ENCODE assay signal across 8 mouse cellular contexts in genomic region chr3:52196047-52196935, GRCm38 (mm10).
DNase-seq lines count a peak whose midpoint lies in the region; ATAC-seq and TF ChIP-seq lines count a peak whose summit lies in the region.

No protein-coding gene starts in this region.

- peak; percentile 71 for TF ChIP-seq RAD21 in CH12.LX (IDR thresholded peaks at IDR 0.05; ENCODE audit: low read depth, low read length)

- TF ChIP-seq CTCF in CH12.LX (conservative IDR thresholded peaks at IDR 0.05 in 1 of 2, IDR thresholded peaks at IDR 0.05 in 1 of 2; ENCODE audit: low read depth in 2 of 2, low read length in 2 of 2), result peak; percentile 48 to 74
- TF ChIP-seq CTCF in lung, adult 2 months (IDR thresholded peaks at IDR 0.05; ENCODE audit: insufficient read depth, low read length), result peak; percentile 89
- peak; percentile 94 for TF ChIP-seq CTCF in testis, adult 2 months (IDR thresholded peaks at IDR 0.05; ENCODE audit: control insufficient read depth, insufficient read depth, insufficient replicate concordance, low read depth, low read length)

- H3K9me3 ChIP-seq in CH12.LX (replicated peaks; ENCODE audit: low read length), result no peaks in the 10 kb centered on the region
- no peaks in the 10 kb centered on the region for H3K9me3 ChIP-seq in forebrain, embryonic 11.5 days (ENCODE audit: control insufficient read depth, low read length)
- H3K9me3 ChIP-seq in neural tube, embryonic 14.5 days (ENCODE audit: control insufficient read depth, low read length), result no peaks in the 10 kb centered on the region

- dilution Hi-C loops in CH12.LX (cut with MboI; ENCODE audit: extremely low pct_ligation_motif_present, extremely low pct_unique_long_range_greater_than_20kb, low sequenced_read_pairs), result no loop called here

- H3K9ac ChIP-seq in CH12.LX (ENCODE audit: insufficient read depth, low read depth), result peak overlapping the region; percentile 67
- peak overlapping the region; percentile 79 for H3K9ac ChIP-seq in forebrain, embryonic 11.5 days (ENCODE audit: low read length)
- peak overlapping the region; percentile 72 for H3K9ac ChIP-seq in neural tube, embryonic 14.5 days (replicated peaks; ENCODE audit: low read depth, low read length)

- peak overlapping the region in 2 of 3 experiments; percentile 45 to 48 for H3K4me3 ChIP-seq in CH12.LX (replicated peaks in 1 of 3; ENCODE audit: low read depth in 2 of 3, low read length in 2 of 3, poor library complexity in 1 of 3)
- peak overlapping the region; percentile 49 for H3K4me3 ChIP-seq in brown adipose tissue, adult 24 weeks (ENCODE audit: insufficient read depth, low read depth, low read length)
- H3K4me3 ChIP-seq in forebrain, embryonic 11.5 days (ENCODE audit: low read depth, low read length), result peak overlapping the region; percentile 31
- H3K4me3 ChIP-seq in lung, adult 2 months (replicated peaks; ENCODE audit: extremely low read depth, low read depth, low read length), result peak overlapping the region; percentile 42
- peak overlapping the region; percentile 33 for H3K4me3 ChIP-seq in neural tube, embryonic 14.5 days (ENCODE audit: low read depth, low read length)
- H3K4me3 ChIP-seq in testis, adult 2 months (ENCODE audit: control insufficient read depth, low read depth, low read length), result peak overlapping the region; percentile 56

- no peak for TF ChIP-seq EP300 in CH12.LX (IDR thresholded peaks at IDR 0.05; ENCODE audit: low read length)

- peak overlapping the region; percentile 97 for H3K4me2 ChIP-seq in CH12.LX (ENCODE audit: insufficient read depth, low read depth, poor library complexity, severe bottlenecking)
- peak overlapping the region; percentile 67 for H3K4me2 ChIP-seq in forebrain, embryonic 11.5 days (ENCODE audit: low read depth, low read length, severe bottlenecking)
- peak overlapping the region; percentile 62 for H3K4me2 ChIP-seq in neural tube, embryonic 14.5 days (ENCODE audit: low read depth, low read length)

- TF ChIP-seq POLR2A in CH12.LX (IDR thresholded peaks at IDR 0.05; ENCODE audit: low read depth, low read length), result no peak
- TF ChIP-seq POLR2A in lung, adult 2 months (IDR thresholded peaks at IDR 0.05; ENCODE audit: borderline replicate concordance, extremely low read depth, low read depth, low read length), result no peak
- TF ChIP-seq POLR2A in testis, adult 2 months (IDR thresholded peaks at IDR 0.05; ENCODE audit: control insufficient read depth, low read depth, low read length), result no peak

- peaks cover 7 to 25% of the 10 kb centered on the region in 2 experiments for H3K4me1 ChIP-seq in CH12.LX (ENCODE audit: control insufficient read depth in 1 of 2, insufficient read depth in 2 of 2)
- H3K4me1 ChIP-seq in brown adipose tissue, adult 24 weeks (ENCODE audit: control insufficient read depth, insufficient read depth, insufficient read length, low read length), result peaks cover 8% of the 10 kb centered on the region; the same call in 1 of the 2 replicates
- peaks cover 9% of the 10 kb centered on the region for H3K4me1 ChIP-seq in forebrain, embryonic 11.5 days (replicated peaks; ENCODE audit: control insufficient read depth, insufficient read depth, low read length)
- peaks cover 3% of the 10 kb centered on the region; the same call in 1 of the 2 replicates for H3K4me1 ChIP-seq in lung, adult 2 months (ENCODE audit: control insufficient read depth, insufficient read depth, low read length)
- peaks cover 12% of the 10 kb centered on the region; the same call in 1 of the 2 replicates for H3K4me1 ChIP-seq in neural tube, embryonic 14.5 days (ENCODE audit: control insufficient read depth, insufficient read depth, low read length)
- H3K4me1 ChIP-seq in testis, adult 2 months (ENCODE audit: control insufficient read depth, insufficient read depth, low read length), result peaks cover 8% of the 10 kb centered on the region

- no peaks in the 10 kb centered on the region for H3K27me3 ChIP-seq in CH12.LX (replicated peaks)
- no peaks in the 10 kb centered on the region for H3K27me3 ChIP-seq in forebrain, embryonic 11.5 days (ENCODE audit: control insufficient read depth, insufficient read depth, low read length)
- no peaks in the 10 kb centered on the region for H3K27me3 ChIP-seq in neural tube, embryonic 14.5 days (ENCODE audit: control insufficient read depth, insufficient read depth, low read length)
- H3K27me3 ChIP-seq in testis, adult 2 months (ENCODE audit: control insufficient read depth, insufficient read depth, low read length), result no peaks in the 10 kb centered on the region

- no peaks in the 10 kb centered on the region for H3K36me3 ChIP-seq in CH12.LX (replicated peaks in 1 of 2; ENCODE audit: control insufficient read depth in 1 of 2, insufficient read depth in 1 of 2, low read length in 1 of 2)
- H3K36me3 ChIP-seq in forebrain, embryonic 11.5 days (ENCODE audit: control insufficient read depth, insufficient read depth, low read length), result no peaks in the 10 kb centered on the region
- H3K36me3 ChIP-seq in neural tube, embryonic 14.5 days (ENCODE audit: control insufficient read depth, insufficient read depth, low read length), result no peaks in the 10 kb centered on the region
- no peaks in the 10 kb centered on the region for H3K36me3 ChIP-seq in testis, adult 2 months (ENCODE audit: control insufficient read depth, insufficient read depth, low read length)

- ATAC-seq in forebrain, embryonic 11.5 days (replicated peaks; ENCODE audit: low FRiP score), result peak; percentile 90
- ATAC-seq in neural tube, embryonic 14.5 days (ENCODE audit: low read depth), result peak; percentile 92

- peak; percentile 67 for DNase-seq in CH12.LX (ENCODE audit: extremely low read depth)
- peak; percentile 96 for DNase-seq in forebrain, embryonic 11.5 days (ENCODE audit: low spot score)
- peak; percentile 83 to 92 for DNase-seq in heart, postnatal 10 days
- DNase-seq in kidney, postnatal 36 days, result peak; percentile 69 to 90
- DNase-seq in lung, adult 2 months, result peak; percentile 80

- intact Hi-C loops in heart, postnatal 10 days (cut with DNase I), result loop anchor here (1.0 to 5.0 kb wide), 6 partner anchors 15 to 495 kb away; partner anchors contain the start of gene Maml3

- no peak overlapping the region for H3K27ac ChIP-seq in CH12.LX (ENCODE audit: insufficient read depth, low read depth)
- no peak overlapping the region for H3K27ac ChIP-seq in brown adipose tissue, adult 24 weeks (replicated peaks; ENCODE audit: low read depth, low read length)
- H3K27ac ChIP-seq in forebrain, embryonic 11.5 days (ENCODE audit: low read depth, low read length), result peak overlapping the region; percentile 62
- H3K27ac ChIP-seq in neural tube, embryonic 14.5 days (ENCODE audit: low read depth, low read length), result peak overlapping the region; percentile 95
- H3K27ac ChIP-seq in testis, adult 2 months (ENCODE audit: control insufficient read depth, insufficient read depth, low read depth, low read length), result no peak overlapping the region

- H3K79me2 ChIP-seq in CH12.LX (replicated peaks; ENCODE audit: control insufficient read depth, extremely low read depth, insufficient read depth, poor library complexity, severe bottlenecking), result no peaks in the 10 kb centered on the region

- WGBS in forebrain, embryonic 11.5 days, result 5% methylated on average over 27 of the region's 39 CpGs
- WGBS in lung, adult 2 months, result 5% methylated on average over 36 of the region's 39 CpGs
- WGBS in neural tube, embryonic 14.5 days, result 1% methylated on average over 27 of the region's 39 CpGs

- in situ Hi-C loops in CH12.LX (cut with MboI; ENCODE audit: low pct_ligation_motif_present, low pct_unique_long_range_greater_than_20kb, low sequenced_read_pairs), result loop anchor here (5.0 kb wide), 1 partner anchor 494 kb away; no protein-coding TSS in a partner anchor

TF ChIP-seq in CH12.LX, 34 proteins besides CTCF, POLR2A, EP300 and RAD21:
- 0 out of 2 replicates have a peak, but pooled peaks have one; percentile 27 for TF ChIP-seq SIN3A (IDR thresholded peaks at IDR 0.05; ENCODE audit: low read length)
- TF ChIP-seq MAFK (IDR thresholded peaks at IDR 0.05; ENCODE audit: insufficient replicate concordance, low read length), result no peak
- no peak; the same call in 1 of the 2 replicates for TF ChIP-seq ELF1 (IDR thresholded peaks at IDR 0.05; ENCODE audit: low read depth, low read length)
- peak; percentile 66 for TF ChIP-seq SMC3 (IDR thresholded peaks at IDR 0.05; ENCODE audit: low read depth, low read length)
- peak; percentile 54; the same call in 1 of the 2 replicates for TF ChIP-seq ZNF384 (IDR thresholded peaks at IDR 0.05; ENCODE audit: low read depth, low read length)

Comparison
In these comparisons a context has a peak if more than half of its experiments do, and no peak if none do; other contexts are left out.
1. H3K27ac ChIP-seq: peak in forebrain, embryonic 11.5 days (single experiment) and neural tube, embryonic 14.5 days (single experiment); none in CH12.LX (single experiment), brown adipose tissue, adult 24 weeks (single experiment) and testis, adult 2 months (single experiment).
2. Peak in every context shown above with its lines, with median percentiles within 50 percentile points of each other: DNase-seq, H3K4me2 ChIP-seq, H3K4me3 ChIP-seq, H3K9ac ChIP-seq and CTCF ChIP-seq.